Mouse (Mus musculus) heart, postnatal 36 days (tissue): ENCODE measurements around the gene Vmn1r24. TPM values are rescaled to one million over a fixed set of nuclear protein-coding genes. Genes with fewer than 3 reads are reported as not detected.
"Not testable (repeated sequence)": the region's sequence is repeated elsewhere in the genome, so short reads cannot be mapped to it uniquely, and the experiment has no call there.

ENCODE experiments used
- DNase-seq, 2 experiments: peaks; one replicate each; pipeline ENCODE4 v3.0.0; 2021 to 2022
- intact Hi-C: fragments of 180-260 bp; cut with DNase I; formaldehyde crosslinking; loops from one replicate; pipeline ENCODE4 v1.15.1; 2025
- total RNA-seq, 2 experiments: library from RNA; stranded (reverse); gene quantifications; 2 replicates each; pipeline ENCODE4 v1.2.3; 2021

The Vmn1r24 gene
- not detected for total RNA-seq

GRCm38 (mm10) chr6:57961403-57961802 lies at the start of gene Vmn1r24:
Gene Vmn1r24 (minus strand): TSS chr6:57961503.
- DNase-seq, intact Hi-C loops: not testable (repeated sequence)

- intact Hi-C loops, result no loop called here
- no peak for DNase-seq
These were observed 19.4 kb upstream of the Vmn1r24 start, which contains the start of gene Vmn1r25 for GRCm38 (mm10) chr6:57980710-57981109. Gene Vmn1r25 (minus strand): TSS chr6:57980810.

- intact Hi-C loops, result no loop called here
- DNase-seq, result no peak
These were observed 34.6 kb downstream of the Vmn1r24 start, which contains the start of gene Vmn1r23 for GRCm38 (mm10) chr6:57926738-57927137. Gene Vmn1r23 (minus strand): TSS chr6:57926838.

GRCm38 (mm10) chr6:57907928-57908327 lies 53.4 kb downstream of the Vmn1r24 start, which contains the start of gene Vmn1r22:
Gene Vmn1r22 (minus strand): TSS chr6:57908028.
- no peak for DNase-seq
- intact Hi-C loops, result no loop called here

Other genes starting within 250 kb of the Vmn1r24 start
- gene Vopp1, start 136.3 kb downstream of the Vmn1r24 start, total RNA-seq, result 10 to 100 TPM; 18.9 to 20.3 TPM
- not detected for gene Vmn1r21, start 111.2 kb downstream of the Vmn1r24 start, total RNA-seq
- not detected for gene Vmn1r22, start 53.5 kb downstream of the Vmn1r24 start, total RNA-seq
- gene Vmn1r23, start 34.7 kb downstream of the Vmn1r24 start, total RNA-seq, result not detected
- gene Vmn1r25, start 19.3 kb upstream of the Vmn1r24 start, total RNA-seq, result not detected
- not detected for gene Vmn1r26, start 53.7 kb upstream of the Vmn1r24 start, total RNA-seq